Mouse (Mus musculus): ENCODE results near the gene Pdcd1. TPM values are rescaled to one million over a fixed set of nuclear protein-coding genes. Genes with fewer than 3 reads are reported as not detected.

Pdcd1 gene
- not detected for polyA plus RNA-seq (2014; fragmentation: Illumina TruSeq; extraction: RNeasy Lipid Tissue Mini Kit (QIAGEN cat#74804); ENCODE audit: low read depth, low replicate concordance)

DNA sequence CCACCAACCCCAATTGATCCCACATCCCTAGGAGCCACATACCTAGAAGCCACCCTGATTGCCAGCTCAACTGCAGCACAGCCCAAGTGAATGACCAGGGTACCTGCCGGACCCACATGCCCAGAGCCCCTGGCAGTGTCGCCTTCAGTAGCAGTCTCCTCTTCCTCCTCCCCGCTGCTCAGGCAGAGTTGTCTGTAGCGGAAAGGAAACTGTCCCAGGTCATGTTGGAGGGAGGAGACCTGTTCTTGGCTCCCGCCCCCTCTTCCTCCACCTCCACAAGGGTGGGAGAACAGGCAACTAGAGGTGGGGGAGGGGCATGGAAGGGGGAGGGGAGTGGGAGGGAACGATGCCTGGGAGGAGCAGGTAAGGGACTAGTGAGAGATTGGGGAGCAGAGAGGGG lies at the start of gene Pdcd1:
Gene Pdcd1, minus strand, starts transcription at position 181 of the 400 bp plus-strand sequence.

DNA sequence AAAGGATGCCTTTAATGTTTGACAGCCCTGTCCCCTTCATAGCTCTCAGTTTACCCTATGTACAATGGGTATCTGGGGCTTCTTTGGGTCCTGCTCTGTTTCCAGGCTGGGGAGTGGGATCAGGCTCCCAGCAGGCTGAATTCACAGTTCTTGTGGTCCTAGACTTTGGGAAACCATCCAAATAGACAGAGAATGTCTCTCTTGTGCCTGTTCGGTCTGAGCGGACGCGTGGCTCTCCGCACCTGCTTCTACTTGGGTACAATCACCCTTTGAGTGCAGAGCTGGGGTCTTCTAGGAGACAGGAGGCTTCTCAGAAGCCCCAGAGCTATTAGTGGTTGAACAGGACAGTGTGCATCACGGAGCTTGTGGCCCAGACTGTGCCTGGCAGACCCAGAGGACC lies 32.2 kb downstream of the Pdcd1 start, which contains the start of gene Neu4:
Gene Neu4, plus strand, starts transcription at position 301 of the 400 bp plus-strand sequence.

DNA sequence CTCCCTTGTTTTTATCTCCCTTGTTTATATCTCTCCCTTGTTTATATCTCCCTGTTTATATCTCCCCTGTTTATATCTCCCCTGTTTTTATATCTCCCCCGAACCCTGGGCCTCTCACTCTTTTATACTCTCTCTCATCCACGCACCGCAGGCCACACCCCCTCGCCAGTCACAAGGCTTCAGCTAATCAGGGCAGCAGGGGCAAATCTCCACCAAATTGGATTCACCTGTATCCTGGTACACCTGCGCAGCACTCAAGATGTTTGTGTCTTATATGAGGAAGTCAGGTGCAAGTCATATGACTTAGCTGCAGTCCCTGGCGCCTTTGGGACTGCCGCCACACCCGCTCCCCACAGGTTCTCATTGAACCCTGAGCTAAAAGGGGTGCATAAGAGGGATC lies 62.1 kb downstream of the Pdcd1 start, which contains the start of gene Gal3st2c:
Gene Gal3st2c, plus strand, starts transcription at position 301 of the 400 bp plus-strand sequence.

Other genes starting within 250 kb of the Pdcd1 start
- gene Ing5, start 248.6 kb downstream of the Pdcd1 start, polyA plus RNA-seq (2014; fragmentation: Illumina TruSeq; extraction: RNeasy Lipid Tissue Mini Kit (QIAGEN cat#74804); ENCODE audit: low read depth, low replicate concordance) = 11.8 TPM
- gene D2hgdh, start 227.6 kb downstream of the Pdcd1 start, polyA plus RNA-seq (2014; fragmentation: Illumina TruSeq; extraction: RNeasy Lipid Tissue Mini Kit (QIAGEN cat#74804); ENCODE audit: low read depth, low replicate concordance) = 16.9 TPM
- gene Gal3st2, start 191.2 kb downstream of the Pdcd1 start, polyA plus RNA-seq (2014; fragmentation: Illumina TruSeq; extraction: RNeasy Lipid Tissue Mini Kit (QIAGEN cat#74804); ENCODE audit: low read depth, low replicate concordance) = 23.0 TPM
- 23.6 TPM for gene Gal3st2b, start 134.2 kb downstream of the Pdcd1 start, polyA plus RNA-seq (2014; fragmentation: Illumina TruSeq; extraction: RNeasy Lipid Tissue Mini Kit (QIAGEN cat#74804); ENCODE audit: low read depth, low replicate concordance)
- 36.1 TPM for gene Gal3st2c, start 62.0 kb downstream of the Pdcd1 start, polyA plus RNA-seq (2014; fragmentation: Illumina TruSeq; extraction: RNeasy Lipid Tissue Mini Kit (QIAGEN cat#74804); ENCODE audit: low read depth, low replicate concordance)
- gene Neu4, start 32.1 kb downstream of the Pdcd1 start, polyA plus RNA-seq (2014; fragmentation: Illumina TruSeq; extraction: RNeasy Lipid Tissue Mini Kit (QIAGEN cat#74804); ENCODE audit: low read depth, low replicate concordance) = 0.09 TPM